Mouse (Mus musculus): Measurements from ENCODE around the gene Spef2. TPM values are rescaled to one million over a fixed set of nuclear protein-coding genes. Genes with fewer than 3 reads are reported as not detected.

Spef2 gene
- polyA plus RNA-seq, 2 experiments = 0.01 to 0.11 TPM

DNA sequence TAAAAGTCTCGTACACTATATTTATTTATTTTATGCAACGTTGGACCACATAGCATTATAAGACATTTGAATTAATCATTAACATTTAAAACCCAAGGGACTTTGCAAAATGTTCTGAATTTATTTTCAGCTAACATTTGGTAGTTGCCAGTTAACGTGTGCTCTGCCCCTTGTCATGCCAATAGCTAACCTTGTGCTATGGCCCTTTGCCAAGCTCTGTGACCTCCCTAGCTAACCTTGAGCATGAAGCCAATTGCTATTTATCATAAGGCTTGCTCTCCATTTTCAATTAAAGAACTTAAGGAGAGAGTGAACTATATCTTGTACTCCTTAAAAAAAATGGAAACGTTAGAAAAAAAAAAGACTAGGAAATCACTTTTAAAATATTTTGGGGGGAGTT lies 175.3 kb downstream of the Spef2 start:
- no peak overlapping the region for H3K27ac ChIP-seq
- H3K36me3 ChIP-seq (replicated peaks; ENCODE audit: control insufficient read depth, insufficient read depth, low read depth) = no peaks in the 10 kb centered on the region
- no peaks in the 10 kb centered on the region for H3K4me1 ChIP-seq (replicated peaks; ENCODE audit: control insufficient read depth in 2 of 2, insufficient read depth in 2 of 2, low read length in 1 of 2)
- H3K4me3 ChIP-seq (ENCODE audit: insufficient read depth in 1 of 2, low read depth in 2 of 2, low read length in 2 of 2) = no peak overlapping the region
- no peaks in the 10 kb centered on the region for H3K9me3 ChIP-seq (ENCODE audit: control insufficient read depth, low read length)
- ATAC-seq (ENCODE audit: insufficient read depth) (no peak), DNase-seq (ENCODE audit: low read depth in 3 of 3, low spot score in 3 of 3) (no peak)
- H3K9ac ChIP-seq (replicated peaks) = no peak overlapping the region
- no peaks in the 10 kb centered on the region for H3K27me3 ChIP-seq (ENCODE audit: control insufficient read depth, insufficient read depth, low read length)
- H3K4me2 ChIP-seq (ENCODE audit: low read depth) = no peak overlapping the region
- 56% methylated on average over 4 of the region's 4 CpGs for WGBS (ENCODE audit: insufficient replicate concordance)
- TF ChIP-seq EP300 (IDR thresholded peaks at IDR 0.05; ENCODE audit: low read depth) (no peak), CTCF (IDR thresholded peaks at IDR 0.05; ENCODE audit: low read depth) (no peak)

DNA sequence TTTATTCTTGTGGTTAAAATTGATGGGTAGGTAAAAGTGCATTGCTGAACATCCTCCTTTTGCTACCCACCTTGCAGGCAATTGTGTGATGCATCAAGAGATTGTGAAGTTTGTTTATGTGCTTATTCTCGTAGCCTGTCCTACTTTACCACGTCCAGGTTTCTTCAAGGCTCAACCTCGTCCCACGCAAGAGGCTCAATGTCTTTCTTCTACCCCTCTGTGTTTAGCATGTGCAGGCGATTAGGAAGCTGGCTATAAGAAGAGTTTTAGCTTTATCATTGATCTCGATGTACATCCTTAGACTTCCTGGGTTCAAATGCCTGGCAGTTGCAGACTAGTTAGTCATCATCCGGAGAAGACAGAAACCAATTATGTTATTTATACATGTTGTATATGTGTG lies 176.0 kb downstream of the Spef2 start:
- no peak overlapping the region for H3K9ac ChIP-seq (replicated peaks)
- no peak overlapping the region for H3K4me2 ChIP-seq (ENCODE audit: low read depth)
- no peak overlapping the region for H3K27ac ChIP-seq
- no peaks in the 10 kb centered on the region for H3K27me3 ChIP-seq (ENCODE audit: control insufficient read depth, insufficient read depth, low read length)
- H3K9me3 ChIP-seq (ENCODE audit: control insufficient read depth, low read length) = no peaks in the 10 kb centered on the region
- H3K36me3 ChIP-seq (replicated peaks; ENCODE audit: control insufficient read depth, insufficient read depth, low read depth) = no peaks in the 10 kb centered on the region
- H3K4me3 ChIP-seq (ENCODE audit: insufficient read depth in 1 of 2, low read depth in 2 of 2, low read length in 2 of 2) = no peak overlapping the region
- ATAC-seq (ENCODE audit: insufficient read depth) (no peak), DNase-seq (ENCODE audit: low read depth in 3 of 3, low spot score in 3 of 3) (no peak)
- TF ChIP-seq CTCF (IDR thresholded peaks at IDR 0.05; ENCODE audit: low read depth) (no peak), EP300 (IDR thresholded peaks at IDR 0.05; ENCODE audit: low read depth) (no peak)
- WGBS (ENCODE audit: insufficient replicate concordance) = 62% methylated on average over 7 of the region's 7 CpGs
- no peaks in the 10 kb centered on the region for H3K4me1 ChIP-seq (replicated peaks; ENCODE audit: control insufficient read depth in 2 of 2, insufficient read depth in 2 of 2, low read length in 1 of 2)

GRCm38 (mm10) chr15:9571896-9572295 lies 176.8 kb downstream of the Spef2 start:
- Histone ChIP-seq H3K4me3 (ENCODE audit: insufficient read depth in 1 of 2, low read depth in 2 of 2, low read length in 2 of 2) (no peak overlapping the region), H3K27me3 (ENCODE audit: control insufficient read depth, insufficient read depth, low read length) (no peaks in the 10 kb centered on the region), H3K4me2 (ENCODE audit: low read depth) (no peak overlapping the region), H3K9me3 (ENCODE audit: control insufficient read depth, low read length) (no peaks in the 10 kb centered on the region), H3K36me3 (replicated peaks; ENCODE audit: control insufficient read depth, insufficient read depth, low read depth) (no peaks in the 10 kb centered on the region), H3K9ac (replicated peaks) (no peak overlapping the region), H3K4me1 (replicated peaks; ENCODE audit: control insufficient read depth in 2 of 2, insufficient read depth in 2 of 2, low read length in 1 of 2) (no peaks in the 10 kb centered on the region), H3K27ac (no peak overlapping the region)
- ATAC-seq (ENCODE audit: insufficient read depth) (no peak), DNase-seq (ENCODE audit: low read depth in 3 of 3, low spot score in 3 of 3) (no peak)
- TF ChIP-seq EP300 (IDR thresholded peaks at IDR 0.05; ENCODE audit: low read depth) = no peak
- no peak for TF ChIP-seq CTCF (IDR thresholded peaks at IDR 0.05; ENCODE audit: low read depth)
- 32% methylated on average over 2 of the region's 2 CpGs for WGBS (ENCODE audit: insufficient replicate concordance)

- H3K4me3 ChIP-seq (ENCODE audit: insufficient read depth in 1 of 2, low read depth in 2 of 2, low read length in 2 of 2) = no peak overlapping the region
- H3K27ac ChIP-seq = no peak overlapping the region
- no peak for DNase-seq (ENCODE audit: low read depth in 3 of 3, low spot score in 3 of 3)
- H3K9ac ChIP-seq (replicated peaks) = no peak overlapping the region
- TF ChIP-seq CTCF (IDR thresholded peaks at IDR 0.05; ENCODE audit: low read depth) = no peak
- no peak for TF ChIP-seq EP300 (IDR thresholded peaks at IDR 0.05; ENCODE audit: low read depth)
- H3K4me2 ChIP-seq (ENCODE audit: low read depth) = no peak overlapping the region
- H3K9me3 ChIP-seq (ENCODE audit: control insufficient read depth, low read length) = no peaks in the 10 kb centered on the region
- ATAC-seq (ENCODE audit: insufficient read depth) = no peak
- no peaks in the 10 kb centered on the region for H3K27me3 ChIP-seq (ENCODE audit: control insufficient read depth, insufficient read depth, low read length)
- no peaks in the 10 kb centered on the region for H3K36me3 ChIP-seq (replicated peaks; ENCODE audit: control insufficient read depth, insufficient read depth, low read depth)
- 68% methylated on average over 4 of the region's 4 CpGs for WGBS (ENCODE audit: insufficient replicate concordance)
- no peaks in the 10 kb centered on the region for H3K4me1 ChIP-seq (replicated peaks; ENCODE audit: control insufficient read depth in 2 of 2, insufficient read depth in 2 of 2, low read length in 1 of 2)
Measured at GRCm38 (mm10) chr15:9567316-9567715, 181.4 kb downstream of the Spef2 start.

DNA sequence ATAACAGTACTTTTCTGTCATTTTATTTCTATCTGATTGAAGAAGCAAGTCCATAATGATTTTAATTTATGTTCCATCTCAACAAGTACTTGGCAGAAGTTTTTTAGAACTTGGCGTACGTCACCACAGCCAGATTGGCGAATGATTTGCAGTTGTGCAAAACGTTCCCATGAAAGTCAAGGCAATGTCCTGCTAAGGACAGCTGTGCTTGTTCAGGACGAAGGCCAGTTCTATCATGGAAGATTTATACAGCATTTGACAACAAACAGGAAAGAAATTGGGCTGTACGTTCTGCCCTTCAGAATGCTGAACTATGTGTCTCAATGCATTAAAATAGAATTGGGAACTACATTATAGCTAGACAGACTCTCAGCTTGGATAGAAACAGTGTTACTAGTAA lies 183.3 kb downstream of the Spef2 start:
- no peak for ATAC-seq (ENCODE audit: insufficient read depth)
- Histone ChIP-seq H3K27ac (no peak overlapping the region), H3K9ac (replicated peaks) (no peak overlapping the region), H3K4me1 (replicated peaks; ENCODE audit: control insufficient read depth in 2 of 2, insufficient read depth in 2 of 2, low read length in 1 of 2) (no peaks in the 10 kb centered on the region), H3K36me3 (replicated peaks; ENCODE audit: control insufficient read depth, insufficient read depth, low read depth) (no peaks in the 10 kb centered on the region), H3K4me2 (ENCODE audit: low read depth) (no peak overlapping the region), H3K4me3 (ENCODE audit: insufficient read depth in 1 of 2, low read depth in 2 of 2, low read length in 2 of 2) (no peak overlapping the region), H3K27me3 (ENCODE audit: control insufficient read depth, insufficient read depth, low read length) (no peaks in the 10 kb centered on the region), H3K9me3 (ENCODE audit: control insufficient read depth, low read length) (no peaks in the 10 kb centered on the region)
- no peak for TF ChIP-seq CTCF (IDR thresholded peaks at IDR 0.05; ENCODE audit: low read depth)
- no peak for TF ChIP-seq EP300 (IDR thresholded peaks at IDR 0.05; ENCODE audit: low read depth)
- no peak for DNase-seq (ENCODE audit: low read depth in 3 of 3, low spot score in 3 of 3)
- WGBS (ENCODE audit: insufficient replicate concordance) = 57% methylated on average over 6 of the region's 6 CpGs

All from liver, embryonic 14.5 days (tissue).